Mouse (Mus musculus): ENCODE data around the gene Kbtbd12. TPM values are rescaled to one million over a fixed set of nuclear protein-coding genes. Genes with fewer than 3 reads are reported as not detected.

Kbtbd12 gene
- polyA plus RNA-seq, 1 experiment from 2014 or later: not detected

GRCm38 (mm10) chr6:88544644-88545396 is 92.9 kb downstream of the Kbtbd12 start:
- H3K4me3 ChIP-seq (replicated peaks): no peak overlapping the region
- peak overlapping the region; percentile 79 for H3K27ac ChIP-seq
- H3K9ac ChIP-seq (replicated peaks): 0 out of 2 replicates have a peak overlapping the region, but pooled peaks have one; percentile 28
- peaks cover 15% of the 10 kb centered on the region; the same call in 1 of the 2 replicates for H3K27me3 ChIP-seq
- no peaks in the 10 kb centered on the region for H3K9me3 ChIP-seq
- peak overlapping the region; percentile 2 for H3K4me2 ChIP-seq (replicated peaks)
- H3K4me1 ChIP-seq (replicated peaks): peaks cover 11% of the 10 kb centered on the region
- H3K36me3 ChIP-seq: no peaks in the 10 kb centered on the region
- WGBS: 23% methylated on average over 11 of the region's 11 CpGs
- peak; percentile 40 for ATAC-seq

- Histone ChIP-seq H3K9ac (replicated peaks) (no peak overlapping the region), H3K36me3 (no peaks in the 10 kb centered on the region), H3K4me2 (replicated peaks) (no peak overlapping the region), H3K4me1 (replicated peaks) (peaks cover 11% of the 10 kb centered on the region), H3K27ac (peak overlapping the region; percentile 79; the same call in 1 of the 2 replicates), H3K9me3 (no peaks in the 10 kb centered on the region), H3K27me3 (peaks cover 15% of the 10 kb centered on the region; the same call in 1 of the 2 replicates), H3K4me3 (replicated peaks) (no peak overlapping the region)
- no peak for ATAC-seq
- WGBS: 78% methylated on average over 3 of the region's 3 CpGs
Observed at GRCm38 (mm10) chr6:88544241-88544640, 93.5 kb downstream of the Kbtbd12 start.

- Histone ChIP-seq H3K4me1 (replicated peaks) (peaks cover 6% of the 10 kb centered on the region), H3K36me3 (no peaks in the 10 kb centered on the region), H3K4me2 (replicated peaks) (no peak overlapping the region), H3K27ac (no peak overlapping the region), H3K9ac (replicated peaks) (no peak overlapping the region), H3K4me3 (replicated peaks) (no peak overlapping the region), H3K9me3 (no peaks in the 10 kb centered on the region), H3K27me3 (no peaks in the 10 kb centered on the region)
- WGBS: 80% methylated on average over 2 of the region's 2 CpGs
- ATAC-seq: no peak
Observed at GRCm38 (mm10) chr6:88540093-88540755, 97.5 kb downstream of the Kbtbd12 start.

- Histone ChIP-seq H3K27me3 (no peaks in the 10 kb centered on the region; the same call in 1 of the 2 replicates), H3K4me1 (replicated peaks) (no peaks in the 10 kb centered on the region), H3K9ac (replicated peaks) (no peak overlapping the region), H3K27ac (no peak overlapping the region), H3K4me2 (replicated peaks) (no peak overlapping the region), H3K36me3 (no peaks in the 10 kb centered on the region), H3K4me3 (replicated peaks) (no peak overlapping the region), H3K9me3 (no peaks in the 10 kb centered on the region)
- ATAC-seq: no peak
Observed at GRCm38 (mm10) chr6:88530306-88530705, 107.4 kb downstream of the Kbtbd12 start.

- Histone ChIP-seq H3K36me3 (no peaks in the 10 kb centered on the region), H3K9me3 (no peaks in the 10 kb centered on the region), H3K4me3 (replicated peaks) (no peak overlapping the region), H3K27me3 (no peaks in the 10 kb centered on the region; the same call in 1 of the 2 replicates), H3K4me1 (replicated peaks) (peaks cover 9% of the 10 kb centered on the region), H3K4me2 (replicated peaks) (no peak overlapping the region), H3K27ac (no peak overlapping the region), H3K9ac (replicated peaks) (no peak overlapping the region)
- 92% methylated on average over 4 of the region's 4 CpGs for WGBS
- no peak for ATAC-seq
Observed at GRCm38 (mm10) chr6:88524056-88524455, 113.7 kb downstream of the Kbtbd12 start.

- H3K27me3 ChIP-seq: no peaks in the 10 kb centered on the region; the same call in 1 of the 2 replicates
- H3K4me2 ChIP-seq (replicated peaks): no peak overlapping the region
- ATAC-seq: no peak
- no peak overlapping the region for H3K27ac ChIP-seq
- H3K36me3 ChIP-seq: no peaks in the 10 kb centered on the region
- peaks cover 9% of the 10 kb centered on the region for H3K4me1 ChIP-seq (replicated peaks)
- no peak overlapping the region for H3K4me3 ChIP-seq (replicated peaks)
- WGBS: 90% methylated on average over 3 of the region's 3 CpGs
- H3K9ac ChIP-seq (replicated peaks): no peak overlapping the region
- H3K9me3 ChIP-seq: no peaks in the 10 kb centered on the region
Observed at GRCm38 (mm10) chr6:88523451-88523850, 114.3 kb downstream of the Kbtbd12 start.

- Histone ChIP-seq H3K36me3 (no peaks in the 10 kb centered on the region), H3K9me3 (no peaks in the 10 kb centered on the region), H3K27me3 (no peaks in the 10 kb centered on the region; the same call in 1 of the 2 replicates), H3K9ac (replicated peaks) (no peak overlapping the region), H3K4me2 (replicated peaks) (no peak overlapping the region), H3K4me3 (replicated peaks) (no peak overlapping the region), H3K27ac (no peak overlapping the region), H3K4me1 (replicated peaks) (peaks cover 10% of the 10 kb centered on the region)
- no peak for ATAC-seq
- WGBS: 77% methylated on average over 3 of the region's 3 CpGs
Observed at GRCm38 (mm10) chr6:88523043-88523442, 114.7 kb downstream of the Kbtbd12 start.

- H3K9me3 ChIP-seq: no peaks in the 10 kb centered on the region
- H3K9ac ChIP-seq (replicated peaks): no peak overlapping the region
- H3K4me2 ChIP-seq (replicated peaks): no peak overlapping the region
- no peaks in the 10 kb centered on the region for H3K36me3 ChIP-seq
- no peaks in the 10 kb centered on the region; the same call in 1 of the 2 replicates for H3K27me3 ChIP-seq
- H3K4me3 ChIP-seq (replicated peaks): no peak overlapping the region
- WGBS: 78% methylated on average over 3 of the region's 3 CpGs
- no peak overlapping the region for H3K27ac ChIP-seq
- ATAC-seq: no peak
- H3K4me1 ChIP-seq (replicated peaks): peaks cover 15% of the 10 kb centered on the region
Observed at GRCm38 (mm10) chr6:88522606-88523005, 115.1 kb downstream of the Kbtbd12 start.

GRCm38 (mm10) chr6:88521821-88522220 is 115.9 kb downstream of the Kbtbd12 start:
- Histone ChIP-seq H3K9ac (replicated peaks) (no peak overlapping the region), H3K9me3 (no peaks in the 10 kb centered on the region), H3K36me3 (no peaks in the 10 kb centered on the region), H3K4me3 (replicated peaks) (no peak overlapping the region), H3K27ac (no peak overlapping the region), H3K27me3 (no peaks in the 10 kb centered on the region), H3K4me2 (replicated peaks) (no peak overlapping the region), H3K4me1 (replicated peaks) (peaks cover 23% of the 10 kb centered on the region)
- ATAC-seq: no peak
- 89% methylated on average over 7 of the region's 7 CpGs for WGBS

GRCm38 (mm10) chr6:88518404-88519263 is 119.1 kb downstream of the Kbtbd12 start, which contains the start of gene Sec61a1:
Sec61a1 (minus strand) TSS chr6:88518905.
- peaks cover 25% of the 10 kb centered on the region for H3K36me3 ChIP-seq
- H3K27ac ChIP-seq: peak within 1 kb of the TSS; percentile 92
- peak within 1 kb of the TSS; percentile 74 for H3K4me3 ChIP-seq (replicated peaks)
- H3K27me3 ChIP-seq: no peaks in the 10 kb centered on the region
- peak; percentile 98 for ATAC-seq
- H3K9me3 ChIP-seq: no peaks in the 10 kb centered on the region
- under 1% methylated on average over 80 of the region's 80 CpGs for WGBS
- peaks cover 35% of the 10 kb centered on the region for H3K4me1 ChIP-seq (replicated peaks)
- H3K4me2 ChIP-seq (replicated peaks): peak within 1 kb of the TSS; percentile 92
- H3K9ac ChIP-seq (replicated peaks): peak within 1 kb of the TSS; percentile 88

GRCm38 (mm10) chr6:88517701-88518403 is 119.9 kb downstream of the Kbtbd12 start:
- H3K4me2 ChIP-seq (replicated peaks): peak overlapping the region; percentile 92
- no peak overlapping the region; the same call in 1 of the 2 replicates for H3K27ac ChIP-seq
- peak overlapping the region; percentile 74 for H3K4me3 ChIP-seq (replicated peaks)
- H3K9ac ChIP-seq (replicated peaks): peak overlapping the region; percentile 83
- H3K36me3 ChIP-seq: peaks cover 32% of the 10 kb centered on the region
- no peaks in the 10 kb centered on the region for H3K27me3 ChIP-seq
- ATAC-seq: no peak
- no peaks in the 10 kb centered on the region for H3K9me3 ChIP-seq
- H3K4me1 ChIP-seq (replicated peaks): peaks cover 35% of the 10 kb centered on the region
- WGBS: 15% methylated on average over 18 of the region's 18 CpGs

All from midbrain, embryonic 13.5 days (tissue).